Mouse (Mus musculus): Measurements from ENCODE around the gene Mgl2. TPM values are rescaled to one million over a fixed set of nuclear protein-coding genes. Genes with fewer than 3 reads are reported as not detected.

Mgl2 gene
- polyA plus RNA-seq, 1 experiment, result 7.8 TPM

DNA sequence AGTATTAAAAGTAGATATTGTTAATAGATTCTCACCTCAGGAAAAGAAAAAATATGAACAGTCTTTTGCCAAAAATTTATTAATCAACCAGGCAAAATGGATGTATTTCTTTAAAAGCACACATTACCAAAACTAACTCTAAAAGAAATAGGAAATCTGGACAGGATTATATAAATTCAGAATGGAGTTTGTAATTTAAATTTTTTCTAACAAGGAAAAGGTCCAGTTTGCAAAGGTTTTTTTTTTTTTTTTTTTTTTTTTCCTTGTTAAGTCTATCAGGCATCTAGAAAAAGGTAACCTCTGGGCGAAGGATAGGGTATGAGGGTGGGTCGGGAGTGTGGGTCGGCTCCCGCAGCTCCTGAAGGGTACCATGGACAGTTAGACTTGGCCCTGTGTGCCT is 50.4 kb downstream of the Mgl2 start:
- TF ChIP-seq CTCF (IDR thresholded peaks at IDR 0.05; ENCODE audit: low read depth, low read length) (no peak), POLR2A (IDR thresholded peaks at IDR 0.05; ENCODE audit: borderline replicate concordance, low read depth, low read length) (no peak)

DNA sequence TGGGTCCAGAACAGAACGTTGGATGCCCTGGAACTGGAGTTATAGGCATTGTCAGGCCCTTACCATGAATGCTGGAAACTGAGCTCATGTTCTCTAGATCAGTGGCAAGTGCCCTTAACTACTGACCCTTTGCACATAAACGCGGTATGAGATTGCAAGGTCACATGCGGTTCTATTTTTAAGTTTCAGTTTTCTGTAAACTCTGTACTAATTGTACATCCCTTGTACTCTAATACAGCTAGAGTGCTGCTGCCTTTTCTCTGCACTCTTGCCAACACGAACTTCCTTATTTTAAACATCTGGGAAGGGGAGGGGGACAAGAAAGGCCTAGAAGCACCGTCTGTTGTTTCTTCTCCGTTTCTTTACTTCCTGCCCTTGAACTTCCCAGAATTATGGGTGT is 55.0 kb downstream of the Mgl2 start:
- peak overlapping the region; percentile 99 for H3K27ac ChIP-seq (ENCODE audit: insufficient read depth, low read depth, low read length)
- H3K4me3 ChIP-seq (ENCODE audit: insufficient read depth, low read length), result no peak overlapping the region
- TF ChIP-seq CTCF (IDR thresholded peaks at IDR 0.05; ENCODE audit: low read depth, low read length) (no peak), POLR2A (IDR thresholded peaks at IDR 0.05; ENCODE audit: borderline replicate concordance, low read depth, low read length) (no peak)
- peaks cover 54% of the 10 kb centered on the region for H3K4me1 ChIP-seq (ENCODE audit: control insufficient read depth, insufficient read depth, low read length)

More for the DNA sequence above, 50.4 kb downstream of the Mgl2 start:
- H3K4me3 ChIP-seq (ENCODE audit: insufficient read depth, low read length), result no peak overlapping the region
- peaks cover 25% of the 10 kb centered on the region for H3K4me1 ChIP-seq (ENCODE audit: control insufficient read depth, insufficient read depth, low read length)
- no peak overlapping the region for H3K27ac ChIP-seq (ENCODE audit: insufficient read depth, low read depth, low read length)

Other genes starting within 250 kb of the Mgl2 start
- 6.3 and 7.1 TPM in 2 replicates for gene Kctd11, start 248.9 kb upstream of the Mgl2 start, polyA plus RNA-seq (2012; ENCODE audit: insufficient read depth, insufficient read length, missing spikeins)
- gene Acap1, start 234.8 kb upstream of the Mgl2 start, polyA plus RNA-seq (2012; ENCODE audit: insufficient read depth, insufficient read length, missing spikeins), result 0.66 TPM in 1 of 2 replicates, not detected in the other
- gene 2810408A11Rik, start 229.3 kb upstream of the Mgl2 start, polyA plus RNA-seq (2012; ENCODE audit: insufficient read depth, insufficient read length, missing spikeins), result 1.4 TPM in 1 of 2 replicates, not detected in the other
- gene Neurl4, start 229.3 kb upstream of the Mgl2 start, polyA plus RNA-seq (2012; ENCODE audit: insufficient read depth, insufficient read length, missing spikeins), result 15.8 and 16.9 TPM in 2 replicates
- 92.8 and 103 TPM in 2 replicates for gene Gps2, start 216.4 kb upstream of the Mgl2 start, polyA plus RNA-seq (2012; ENCODE audit: insufficient read depth, insufficient read length, missing spikeins)
- gene Eif5a, start 208.4 kb upstream of the Mgl2 start, polyA plus RNA-seq (2012; ENCODE audit: insufficient read depth, insufficient read length, missing spikeins), result 326 and 347 TPM in 2 replicates
- gene Ybx2, start 194.5 kb upstream of the Mgl2 start, polyA plus RNA-seq (2012; ENCODE audit: insufficient read depth, insufficient read length, missing spikeins), result not detected in 2 replicates
- gene Slc2a4, start 182.1 kb upstream of the Mgl2 start, polyA plus RNA-seq (2012; ENCODE audit: insufficient read depth, insufficient read length, missing spikeins), result not detected in 2 replicates
- gene Cldn7, start 165.6 kb upstream of the Mgl2 start, polyA plus RNA-seq (2012; ENCODE audit: insufficient read depth, insufficient read length, missing spikeins), result not detected in 2 replicates
- 176 and 194 TPM in 2 replicates for gene Ctdnep1, start 149.2 kb upstream of the Mgl2 start, polyA plus RNA-seq (2012; ENCODE audit: insufficient read depth, insufficient read length, missing spikeins)
- 41.4 and 49.8 TPM in 2 replicates for gene Elp5, start 147.8 kb upstream of the Mgl2 start, polyA plus RNA-seq (2012; ENCODE audit: insufficient read depth, insufficient read length, missing spikeins)
- gene Gabarap, start 139.2 kb upstream of the Mgl2 start, polyA plus RNA-seq (2012; ENCODE audit: insufficient read depth, insufficient read length, missing spikeins), result 1,001 and 1,002 TPM in 2 replicates
- 77.6 and 78.1 TPM in 2 replicates for gene Phf23, start 134.6 kb upstream of the Mgl2 start, polyA plus RNA-seq (2012; ENCODE audit: insufficient read depth, insufficient read length, missing spikeins)
- 20.4 and 25.8 TPM in 2 replicates for gene Dvl2, start 129.7 kb upstream of the Mgl2 start, polyA plus RNA-seq (2012; ENCODE audit: insufficient read depth, insufficient read length, missing spikeins)
- 46.4 and 51.3 TPM in 2 replicates for gene Acadvl, start 114.9 kb upstream of the Mgl2 start, polyA plus RNA-seq (2012; ENCODE audit: insufficient read depth, insufficient read length, missing spikeins)
- 31.1 and 34.0 TPM in 2 replicates for gene Dlg4, start 113.4 kb upstream of the Mgl2 start, polyA plus RNA-seq (2012; ENCODE audit: insufficient read depth, insufficient read length, missing spikeins)
- not detected in 2 replicates for gene Asgr1, start 76.2 kb upstream of the Mgl2 start, polyA plus RNA-seq (2012; ENCODE audit: insufficient read depth, insufficient read length, missing spikeins)
- 1.4 and 2.3 TPM in 2 replicates for gene Asgr2, start 37.7 kb upstream of the Mgl2 start, polyA plus RNA-seq (2012; ENCODE audit: insufficient read depth, insufficient read length, missing spikeins)
- 106 and 116 TPM in 2 replicates for gene Clec10a, start 25.9 kb downstream of the Mgl2 start, polyA plus RNA-seq (2012; ENCODE audit: insufficient read depth, insufficient read length, missing spikeins)
- not detected in 2 replicates for gene Slc16a11, start 82.4 kb downstream of the Mgl2 start, polyA plus RNA-seq (2012; ENCODE audit: insufficient read depth, insufficient read length, missing spikeins)
- gene Slc16a13, start 90.7 kb downstream of the Mgl2 start, polyA plus RNA-seq (2012; ENCODE audit: insufficient read depth, insufficient read length, missing spikeins), result 6.1 and 8.5 TPM in 2 replicates
- 0.32 and 0.70 TPM in 2 replicates for gene Bcl6b, start 99.5 kb downstream of the Mgl2 start, polyA plus RNA-seq (2012; ENCODE audit: insufficient read depth, insufficient read length, missing spikeins)
- 49.9 and 53.0 TPM in 2 replicates for gene 0610010K14Rik, start 107.6 kb downstream of the Mgl2 start, polyA plus RNA-seq (2012; ENCODE audit: insufficient read depth, insufficient read length, missing spikeins)
- 3.3 and 4.8 TPM in 2 replicates for gene Gm21988, start 109.5 kb downstream of the Mgl2 start, polyA plus RNA-seq (2012; ENCODE audit: insufficient read depth, insufficient read length, missing spikeins)
- 322 and 354 TPM in 2 replicates for gene Rnasek, start 109.5 kb downstream of the Mgl2 start, polyA plus RNA-seq (2012; ENCODE audit: insufficient read depth, insufficient read length, missing spikeins)
- 0.27 TPM in 1 of 2 replicates, not detected in the other for gene Alox12, start 125.0 kb downstream of the Mgl2 start, polyA plus RNA-seq (2012; ENCODE audit: insufficient read depth, insufficient read length, missing spikeins)
- gene Alox12e, start 192.3 kb downstream of the Mgl2 start, polyA plus RNA-seq (2012; ENCODE audit: insufficient read depth, insufficient read length, missing spikeins), result not detected in 2 replicates
- 0.46 TPM in 1 of 2 replicates, not detected in the other for gene Alox15, start 221.7 kb downstream of the Mgl2 start, polyA plus RNA-seq (2012; ENCODE audit: insufficient read depth, insufficient read length, missing spikeins)